Mouse (Mus musculus): ENCODE measurements at regions not wholly inside any gene's neighbourhood (a gene's known extent, or its start where the extent isn't known, plus 50 kb on each side); places are given as distances from the start of the nearest gene placed in this dataset.

- Histone ChIP-seq H3K4me1 (peaks cover 4% of the 10 kb centered on the region; the same call in 1 of the 2 replicates), H3K27me3 (no peaks in the 10 kb centered on the region), H3K36me3 (no peaks in the 10 kb centered on the region), H3K27ac (no peak overlapping the region), H3K9me3 (no peaks in the 10 kb centered on the region), H3K4me2 (replicated peaks) (no peak overlapping the region), H3K4me3 (no peak overlapping the region), H3K9ac (no peak overlapping the region)
- WGBS, result 43% methylated on average over 2 of the region's 2 CpGs
- no peak for ATAC-seq (ENCODE audit: low FRiP score, low read depth)
Observed at GRCm38 (mm10) chr1:13467886-13468630, 2054.2 kb downstream of the A830018L16Rik start.

GRCm38 (mm10) chr1:13494727-13495404 lies 2081.0 kb downstream of the A830018L16Rik start:
- no peak overlapping the region for H3K27ac ChIP-seq
- peaks cover 7% of the 10 kb centered on the region; the same call in 1 of the 2 replicates for H3K4me1 ChIP-seq
- no peak for ATAC-seq (ENCODE audit: low FRiP score, low read depth)
- WGBS, result 9% methylated on average over 16 of the region's 16 CpGs
- peak overlapping the region; percentile 35 for H3K4me3 ChIP-seq
- peaks cover 3% of the 10 kb centered on the region; the same call in 1 of the 2 replicates for H3K27me3 ChIP-seq
- no peaks in the 10 kb centered on the region for H3K36me3 ChIP-seq
- peak overlapping the region; percentile 61 for H3K4me2 ChIP-seq (replicated peaks)
- no peaks in the 10 kb centered on the region for H3K9me3 ChIP-seq
- H3K9ac ChIP-seq, result no peak overlapping the region

- no peaks in the 10 kb centered on the region for H3K9me3 ChIP-seq
- peaks cover 7% of the 10 kb centered on the region; the same call in 1 of the 2 replicates for H3K4me1 ChIP-seq
- H3K27ac ChIP-seq, result no peak overlapping the region
- no peaks in the 10 kb centered on the region for H3K36me3 ChIP-seq
- ATAC-seq (ENCODE audit: low FRiP score, low read depth), result no peak
- H3K4me3 ChIP-seq, result no peak overlapping the region
- H3K27me3 ChIP-seq, result peaks cover 3% of the 10 kb centered on the region; the same call in 1 of the 2 replicates
- WGBS, result 20% methylated on average over 2 of the region's 2 CpGs
- no peak overlapping the region for H3K9ac ChIP-seq
- no peak overlapping the region for H3K4me2 ChIP-seq (replicated peaks)
Observed at GRCm38 (mm10) chr1:13496386-13496785, 2082.5 kb downstream of the A830018L16Rik start.

GRCm38 (mm10) chr1:13500456-13500855 lies 2086.6 kb downstream of the A830018L16Rik start:
- ATAC-seq (ENCODE audit: low FRiP score, low read depth), result no peak
- Histone ChIP-seq H3K27ac (no peak overlapping the region), H3K9ac (no peak overlapping the region), H3K4me2 (replicated peaks) (no peak overlapping the region), H3K4me1 (no peaks in the 10 kb centered on the region), H3K9me3 (no peaks in the 10 kb centered on the region), H3K27me3 (peaks cover 2% of the 10 kb centered on the region; the same call in 1 of the 2 replicates), H3K36me3 (no peaks in the 10 kb centered on the region), H3K4me3 (no peak overlapping the region)
- WGBS, result 30% methylated on average over 5 of the region's 5 CpGs

- no peaks in the 10 kb centered on the region for H3K9me3 ChIP-seq
- H3K9ac ChIP-seq, result no peak overlapping the region
- H3K4me2 ChIP-seq (replicated peaks), result no peak overlapping the region
- no peak overlapping the region for H3K4me3 ChIP-seq
- H3K36me3 ChIP-seq, result no peaks in the 10 kb centered on the region
- 70% methylated on average over 4 of the region's 4 CpGs for WGBS
- no peaks in the 10 kb centered on the region for H3K27me3 ChIP-seq
- no peaks in the 10 kb centered on the region for H3K4me1 ChIP-seq
- ATAC-seq (ENCODE audit: low FRiP score, low read depth), result no peak
- H3K27ac ChIP-seq, result no peak overlapping the region
Observed at GRCm38 (mm10) chr1:13501938-13502337, 2088.0 kb downstream of the A830018L16Rik start.

GRCm38 (mm10) chr1:13513761-13514160 lies 2099.9 kb downstream of the A830018L16Rik start:
- 94% methylated on average over 11 of the region's 11 CpGs for WGBS
- Histone ChIP-seq H3K4me3 (no peak overlapping the region), H3K4me2 (replicated peaks) (no peak overlapping the region), H3K36me3 (no peaks in the 10 kb centered on the region), H3K27me3 (no peaks in the 10 kb centered on the region), H3K27ac (no peak overlapping the region), H3K4me1 (no peaks in the 10 kb centered on the region), H3K9me3 (no peaks in the 10 kb centered on the region), H3K9ac (no peak overlapping the region)
- ATAC-seq (ENCODE audit: low FRiP score, low read depth), result no peak

All from limb, embryonic 13.5 days (tissue).